Mouse (Mus musculus) hematopoietic stem cell, adult 5-6 weeks (primary cell): ENCODE data around the gene Mgat4a. TPM values are rescaled to one million over a fixed set of nuclear protein-coding genes. Genes with fewer than 3 reads are reported as not detected.

Source experiments
- ATAC-seq, 2 experiments: fragments of 125-278 bp in 1 of 2; replicated peaks in 1 of 2; 2 replicates each; pipeline ENCODE4 v1.8.0; 2016 to 2017; ENCODE audit warnings: inconsistent platforms in 2 of 2, mild to moderate bottlenecking in 2 of 2, moderate number of reproducible peaks in 2 of 2, low read depth in 1 of 2, moderate TSS enrichment in 1 of 2; ENCODE audit not compliant: low FRiP score in 2 of 2, poor library complexity in 2 of 2, severe bottlenecking in 2 of 2, insufficient read depth in 1 of 2, low TSS enrichment in 1 of 2
- total RNA-seq: library from RNA; stranded (forward); fragments of 172-1452, 232-1000 nt; gene quantifications from 2 replicates; pipeline ENCODE4 v1.2.3, GENCODE M21; 2017

The Mgat4a gene
- total RNA-seq, 1 experiment from 2014 or later, result 22.9 TPM

- peak; percentile 71 to 78 for ATAC-seq
Measured at GRCm38 (mm10) chr1:37479074-37479473, 61.7 kb downstream of the Mgat4a start.

- ATAC-seq, result peak; percentile 10 to 40; a peak in 2 of 4 replicates
Measured at GRCm38 (mm10) chr1:37478416-37478815, 62.4 kb downstream of the Mgat4a start.

- ATAC-seq, result no peak
Measured at GRCm38 (mm10) chr1:37477928-37478327, 62.9 kb downstream of the Mgat4a start.

- ATAC-seq, result no peak
Measured at GRCm38 (mm10) chr1:37477250-37477649, 63.6 kb downstream of the Mgat4a start.

- ATAC-seq, result no peak
Measured at GRCm38 (mm10) chr1:37475312-37475711, 65.5 kb downstream of the Mgat4a start.

DNA sequence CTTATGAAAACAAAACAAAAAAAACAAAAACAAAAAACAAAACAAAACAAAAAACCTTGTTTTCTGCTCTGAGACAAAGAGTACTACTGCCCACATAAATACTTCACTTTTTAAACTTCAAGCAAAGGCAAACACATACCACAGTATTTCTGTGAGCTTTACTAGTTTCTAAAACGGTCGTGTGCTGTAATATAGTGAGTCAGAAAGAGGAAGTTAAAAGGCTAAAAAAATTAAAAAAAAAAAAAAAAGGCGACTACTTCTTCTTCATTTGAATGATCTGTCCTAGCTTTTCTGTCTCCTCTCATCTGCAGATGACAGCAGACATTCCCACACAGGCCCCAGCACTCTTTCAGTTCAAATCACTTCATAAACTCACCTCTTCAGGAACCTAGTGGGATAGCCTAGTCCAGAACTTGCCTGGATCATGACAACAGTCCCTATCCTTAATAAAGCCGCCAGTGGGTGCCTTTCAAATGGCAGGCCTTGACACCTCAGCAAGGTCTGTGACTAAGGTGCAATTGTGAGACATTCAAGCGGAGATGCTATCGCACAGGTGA lies 66.1 kb downstream of the Mgat4a start:
- ATAC-seq, result 0 out of 4 replicates have a peak, but pooled peaks of 1 of the 2 experiments have one; percentile 8

DNA sequence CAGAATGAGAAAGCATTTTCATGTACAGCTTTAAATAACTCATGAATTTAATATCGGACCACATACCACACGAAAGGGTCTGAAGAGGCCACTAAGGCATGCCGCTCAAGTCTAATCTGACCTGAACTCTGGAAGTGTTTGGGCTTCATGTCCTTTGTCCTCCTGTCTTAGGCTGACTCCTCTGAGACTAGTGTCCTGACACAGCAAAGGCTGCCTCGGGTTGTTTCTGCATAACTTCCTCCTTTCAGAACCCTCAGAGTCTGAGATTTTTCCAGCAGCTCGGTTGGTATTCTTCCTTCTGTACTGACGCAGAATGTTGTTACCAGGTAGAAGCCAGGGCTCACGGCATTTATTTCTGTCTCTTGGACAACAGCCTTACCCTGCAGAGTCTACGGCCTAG lies 66.8 kb downstream of the Mgat4a start:
- peak; percentile 47 to 71 for ATAC-seq

GRCm38 (mm10) chr1:37473251-37473650 lies 67.6 kb downstream of the Mgat4a start:
- ATAC-seq, result peak; percentile 33 to 37; a peak in 2 of 4 replicates

GRCm38 (mm10) chr1:37471179-37472148 lies 69.4 kb downstream of the Mgat4a start:
- no peak for ATAC-seq

DNA sequence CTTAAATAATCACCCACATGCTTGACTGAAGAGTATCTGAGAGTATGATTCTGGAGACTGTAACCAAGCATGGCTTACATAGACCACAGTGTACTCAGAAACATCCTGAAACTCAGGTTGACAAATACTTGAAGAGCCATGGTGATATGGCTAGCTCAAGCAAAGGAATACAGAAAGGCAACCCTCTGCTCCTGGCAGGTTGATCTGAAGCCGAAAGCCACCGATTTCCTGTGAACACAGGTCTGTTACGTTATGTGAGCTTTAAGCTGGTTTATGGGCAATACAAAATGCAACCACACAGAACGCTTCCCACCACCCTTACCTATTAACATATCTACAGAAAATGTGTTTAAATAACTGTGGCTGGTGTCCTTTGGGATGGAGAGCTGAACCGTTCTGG lies 71.8 kb downstream of the Mgat4a start:
- ATAC-seq, result no peak

DNA sequence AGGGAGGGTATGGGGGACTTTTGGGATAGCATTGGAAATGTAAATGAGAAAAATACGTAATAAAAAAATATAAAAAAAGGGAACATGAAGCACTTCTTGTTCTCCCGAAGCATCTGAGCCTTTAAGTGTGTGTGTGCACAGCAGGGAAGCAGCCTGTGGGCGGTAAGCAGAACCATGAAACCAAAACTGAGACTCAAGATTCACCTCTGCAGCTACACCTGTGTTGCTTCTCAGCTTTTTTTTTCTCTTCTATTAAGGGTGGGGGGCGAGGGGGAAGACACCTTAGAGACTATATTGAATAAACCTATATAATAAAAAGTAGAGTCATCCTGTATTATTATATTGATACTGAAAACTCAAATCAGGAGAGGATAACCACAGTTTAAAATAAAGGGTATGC lies 73.0 kb downstream of the Mgat4a start:
- ATAC-seq, result no peak

GRCm38 (mm10) chr1:37466322-37466995 lies 74.4 kb downstream of the Mgat4a start:
- 0 out of 4 replicates have a peak, but pooled peaks of 1 of the 2 experiments have one; percentile 27 for ATAC-seq

GRCm38 (mm10) chr1:37464878-37465452 lies 75.9 kb downstream of the Mgat4a start:
- ATAC-seq, result no peak

GRCm38 (mm10) chr1:37457546-37457945 lies 83.3 kb downstream of the Mgat4a start:
- ATAC-seq, result no peak

DNA sequence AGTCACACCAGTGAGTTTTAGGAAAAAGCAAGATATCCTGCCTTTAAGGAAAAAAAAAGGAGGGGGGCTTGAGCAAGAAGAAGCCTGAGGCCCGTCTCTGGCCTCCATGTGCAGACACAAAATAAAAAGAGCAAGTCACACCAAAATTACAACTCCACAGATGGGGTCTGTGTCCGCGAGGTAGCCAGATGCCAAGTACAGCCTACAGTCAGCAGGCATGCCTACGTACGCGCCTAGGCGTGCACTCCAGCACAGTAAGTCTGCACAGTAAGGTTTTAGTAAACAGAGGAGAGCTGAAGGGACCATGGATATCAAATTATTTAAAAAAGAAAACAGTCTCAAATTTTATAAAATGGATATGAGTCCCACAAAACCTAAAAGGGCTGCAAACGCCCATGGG lies 89.5 kb downstream of the Mgat4a start:
- ATAC-seq, result no peak

- no peak for ATAC-seq
Measured at GRCm38 (mm10) chr1:37448361-37449095, 92.3 kb downstream of the Mgat4a start.
